Mouse (Mus musculus) left cerebral cortex, postnatal 36 days (tissue): ENCODE results near the gene Plekhg5. TPM values are rescaled to one million over a fixed set of nuclear protein-coding genes. Genes with fewer than 3 reads are reported as not detected.

Experiments
- DNase-seq, 2 experiments: peaks; one replicate each; pipeline ENCODE4 v3.0.0; 2021 to 2022; ENCODE audit warnings: low spot score in 2 of 2, mixed read lengths in 1 of 2
- intact Hi-C: fragments of 180-260 bp; cut with DNase I; formaldehyde crosslinking; loops from one replicate; pipeline ENCODE4 v1.15.1; 2025
- total RNA-seq, 2 experiments: library from RNA; stranded (reverse); gene quantifications; 2 replicates each; pipeline ENCODE4 v1.2.3; 2021

Gene Plekhg5
- total RNA-seq, 2 experiments from 2014 or later = 82.5 to 84.4 TPM

DNA sequence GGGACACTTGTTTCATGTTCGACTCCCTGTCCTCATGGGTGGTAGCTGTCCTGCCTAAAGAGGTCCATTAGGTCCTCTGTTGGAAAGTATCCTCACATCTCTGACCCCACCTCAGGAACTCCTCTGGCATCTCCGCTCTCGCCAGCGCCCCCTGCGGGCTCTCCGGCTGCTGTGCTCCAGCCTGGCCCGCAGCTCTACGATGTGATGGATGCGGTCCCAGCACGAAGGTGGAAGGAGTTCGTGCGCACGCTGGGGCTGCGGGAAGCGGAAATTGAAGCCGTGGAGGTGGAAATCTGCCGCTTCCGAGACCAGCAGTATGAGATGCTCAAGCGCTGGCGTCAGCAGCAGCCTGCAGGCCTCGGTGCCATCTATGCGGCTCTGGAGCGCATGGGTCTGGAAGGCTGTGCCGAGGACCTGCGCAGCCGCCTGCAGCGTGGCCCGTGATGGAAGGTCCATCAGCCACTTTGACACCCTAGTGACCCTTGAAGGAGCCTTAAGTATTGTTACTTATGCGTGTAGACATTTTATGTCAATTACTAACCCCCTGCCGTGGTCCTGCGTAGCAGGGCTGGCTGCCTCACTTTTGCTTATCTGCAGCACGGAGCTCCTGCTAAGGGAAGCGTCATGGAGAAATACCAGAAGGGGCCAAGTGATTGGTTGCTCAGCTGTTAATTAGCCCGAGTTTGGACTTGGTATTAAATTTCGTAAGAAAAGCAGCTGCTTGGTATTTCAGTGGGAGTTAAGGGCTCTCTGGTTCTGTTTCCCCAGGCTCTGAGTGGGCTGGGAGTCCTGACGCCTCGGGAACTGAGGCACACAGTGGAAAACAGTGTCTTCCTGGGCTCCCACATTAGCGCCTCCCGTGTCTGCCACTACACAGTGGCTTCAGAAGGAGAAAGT, 47.3 kb downstream of the Plekhg5 start:
- intact Hi-C loops = no loop called here
- DNase-seq = peak in 1 of 2 experiments; percentile 65

DNA sequence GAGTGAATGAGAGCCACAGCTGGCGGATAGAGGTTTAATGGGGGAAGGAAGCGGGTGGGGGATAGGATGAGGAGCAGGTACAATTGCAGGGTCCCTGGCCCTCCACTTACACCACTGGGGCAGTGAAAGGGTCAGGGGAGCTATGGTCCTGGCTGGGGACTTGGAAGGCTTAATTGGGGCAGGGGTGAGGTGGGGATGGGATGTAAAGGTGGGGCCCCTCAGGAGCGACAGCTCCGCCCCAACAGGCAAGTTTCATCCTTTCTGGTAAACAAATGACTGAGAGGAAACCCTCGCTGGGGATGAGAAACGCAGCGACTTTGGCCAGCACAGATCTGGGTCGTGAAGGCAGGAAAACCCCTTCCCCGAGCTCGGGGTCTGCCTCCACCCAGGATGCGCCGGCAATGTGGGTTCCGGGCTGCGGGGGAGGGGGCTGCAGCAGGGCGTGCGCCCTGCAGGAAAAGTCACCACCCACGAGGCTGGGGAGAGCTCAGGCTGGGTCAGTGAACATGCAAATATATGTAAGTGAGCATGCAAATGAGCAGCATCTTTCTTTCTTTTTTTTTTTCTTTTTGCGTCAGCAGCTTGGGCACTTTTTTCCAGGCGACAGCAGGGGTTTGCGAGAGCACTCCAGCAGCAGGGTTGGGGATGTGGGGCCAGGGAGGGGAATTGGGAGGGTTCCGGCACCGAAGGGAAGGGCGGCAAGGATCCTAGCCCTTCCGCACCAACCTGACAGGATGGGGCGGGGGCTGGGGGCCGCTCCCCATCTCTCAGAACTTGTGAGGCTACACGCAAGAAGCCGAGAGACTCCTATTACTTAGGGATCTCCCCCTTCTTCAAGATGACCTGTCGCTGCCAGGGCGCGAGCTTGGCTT, 48.2 kb downstream of the Plekhg5 start:
- intact Hi-C loops = no loop called here
- no peak for DNase-seq

DNA sequence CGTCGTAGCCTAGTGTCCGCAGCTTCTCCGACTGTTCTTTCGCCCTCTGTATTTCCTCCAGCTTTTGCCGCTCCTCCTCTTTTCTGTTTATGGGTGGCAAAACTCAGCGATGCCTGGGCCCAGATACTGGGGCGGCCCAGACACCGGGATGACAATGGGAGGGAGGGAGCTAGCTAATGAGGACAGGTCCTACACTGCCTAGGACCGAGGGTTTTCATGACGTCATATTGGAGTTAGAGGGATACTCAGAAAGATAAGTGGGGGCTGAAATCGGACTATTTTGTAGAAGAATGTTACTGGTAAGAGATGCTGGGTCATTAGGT, 48.8 kb downstream of the Plekhg5 start:
- intact Hi-C loops = no loop called here

DNA sequence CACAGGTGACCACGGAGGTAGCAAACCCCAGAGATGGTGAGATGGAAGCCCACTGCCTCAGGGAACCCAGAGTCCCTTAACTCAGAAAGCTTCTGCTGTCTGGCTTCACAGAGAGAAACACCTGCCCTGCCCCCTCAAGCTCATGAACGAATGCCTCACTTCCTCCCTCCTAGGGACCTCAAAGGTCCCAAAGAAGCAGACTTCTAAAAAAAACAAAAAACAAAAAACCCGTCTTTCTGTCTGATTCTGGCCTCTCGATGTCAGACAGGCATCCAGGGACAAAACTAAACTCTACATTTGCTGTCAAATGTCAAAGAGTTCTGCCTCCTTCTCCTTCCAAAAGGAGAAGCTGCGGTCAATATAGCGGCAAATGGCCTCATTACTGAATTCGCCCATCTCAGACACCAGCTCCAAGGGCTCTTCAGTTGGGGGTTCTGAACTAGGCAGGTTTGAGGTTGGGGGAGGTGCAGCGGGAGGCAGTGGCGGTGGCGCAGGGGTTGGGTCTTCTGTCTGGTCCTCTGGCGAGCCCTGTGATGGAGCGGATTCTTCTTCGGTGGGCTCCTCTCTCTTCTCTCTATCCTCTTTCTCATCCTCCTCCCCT, 52.2 kb downstream of the Plekhg5 start:
- intact Hi-C loops = no loop called here
- DNase-seq = no peak

More for the DNA sequence above, 48.8 kb downstream of the Plekhg5 start:
- no peak for DNase-seq

GRCm38 (mm10) chr4:152125161-152126025, 53.1 kb downstream of the Plekhg5 start:
- DNase-seq = no peak
- intact Hi-C loops = no loop called here

DNA sequence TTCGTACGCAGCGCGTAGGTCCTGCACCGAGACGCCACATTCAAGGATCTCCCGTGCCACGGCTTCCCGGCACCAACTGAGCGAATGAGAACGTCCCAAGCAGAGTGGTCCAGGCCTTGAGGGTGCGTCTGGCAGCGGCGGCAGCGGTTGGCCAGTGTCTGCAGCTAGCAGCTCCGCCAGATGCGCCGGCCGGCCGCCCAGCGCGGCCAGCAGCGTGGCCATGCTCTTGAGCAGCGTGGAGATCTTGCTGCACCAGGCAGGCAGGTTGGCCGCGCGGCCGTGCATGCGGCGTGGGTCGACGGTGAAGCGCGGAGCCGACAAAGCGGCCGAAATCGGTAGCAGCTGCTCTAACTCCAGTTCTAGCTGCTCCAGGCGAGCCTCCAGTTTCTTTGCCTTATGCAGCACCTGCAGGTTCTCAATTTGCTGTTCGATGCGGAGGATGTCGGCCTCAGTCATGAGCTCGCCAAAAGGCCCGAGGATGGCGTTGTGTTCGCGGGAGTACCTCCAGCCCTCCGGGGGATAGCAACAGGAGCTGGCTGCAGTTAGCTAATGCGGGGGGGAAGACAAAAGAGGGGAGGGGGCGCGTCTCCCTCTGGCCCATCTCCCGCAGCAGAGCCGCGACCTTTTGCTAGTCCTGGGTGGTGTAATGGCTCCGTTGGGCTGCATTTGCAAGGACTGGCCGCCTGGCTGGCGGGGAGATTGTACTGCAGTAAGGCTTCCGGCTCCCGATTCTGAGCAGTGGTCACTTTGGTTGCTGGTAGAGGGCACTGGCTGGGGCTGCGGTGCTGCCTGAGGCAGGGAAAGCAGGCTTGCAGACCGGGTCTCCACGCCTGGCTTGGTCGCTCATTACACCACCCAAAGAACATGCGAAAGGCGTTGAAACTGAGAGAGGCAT, 54.0 kb downstream of the Plekhg5 start:
- DNase-seq = no peak
- intact Hi-C loops = no loop called here

DNA sequence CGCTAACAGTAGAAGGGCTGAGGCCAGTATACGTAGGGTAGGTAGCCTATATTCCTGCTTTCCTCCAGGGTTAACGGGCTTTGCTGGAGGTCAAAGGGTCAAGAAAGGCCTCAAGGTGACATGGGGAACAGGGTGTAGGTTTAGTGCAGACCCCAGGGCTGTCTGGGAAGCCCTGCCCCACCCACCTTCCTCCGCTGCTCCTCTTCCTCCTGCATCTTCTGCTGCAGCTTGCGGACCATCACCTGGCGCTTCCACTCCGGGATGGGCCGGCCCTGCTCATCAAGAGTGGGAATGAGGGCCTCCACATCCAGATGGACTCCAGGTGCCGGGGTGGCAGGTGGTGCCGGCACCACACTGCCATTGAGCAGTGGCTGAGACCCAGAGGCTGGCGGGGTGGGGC, 55.6 kb downstream of the Plekhg5 start:
- no peak for DNase-seq
- intact Hi-C loops = no loop called here

- intact Hi-C loops = no loop called here
- DNase-seq = no peak
Observed at GRCm38 (mm10) chr4:152128784-152129183, 56.5 kb downstream of the Plekhg5 start.

GRCm38 (mm10) chr4:152129395-152129930, 57.2 kb downstream of the Plekhg5 start:
- no peak for DNase-seq
- intact Hi-C loops = no loop called here

DNA sequence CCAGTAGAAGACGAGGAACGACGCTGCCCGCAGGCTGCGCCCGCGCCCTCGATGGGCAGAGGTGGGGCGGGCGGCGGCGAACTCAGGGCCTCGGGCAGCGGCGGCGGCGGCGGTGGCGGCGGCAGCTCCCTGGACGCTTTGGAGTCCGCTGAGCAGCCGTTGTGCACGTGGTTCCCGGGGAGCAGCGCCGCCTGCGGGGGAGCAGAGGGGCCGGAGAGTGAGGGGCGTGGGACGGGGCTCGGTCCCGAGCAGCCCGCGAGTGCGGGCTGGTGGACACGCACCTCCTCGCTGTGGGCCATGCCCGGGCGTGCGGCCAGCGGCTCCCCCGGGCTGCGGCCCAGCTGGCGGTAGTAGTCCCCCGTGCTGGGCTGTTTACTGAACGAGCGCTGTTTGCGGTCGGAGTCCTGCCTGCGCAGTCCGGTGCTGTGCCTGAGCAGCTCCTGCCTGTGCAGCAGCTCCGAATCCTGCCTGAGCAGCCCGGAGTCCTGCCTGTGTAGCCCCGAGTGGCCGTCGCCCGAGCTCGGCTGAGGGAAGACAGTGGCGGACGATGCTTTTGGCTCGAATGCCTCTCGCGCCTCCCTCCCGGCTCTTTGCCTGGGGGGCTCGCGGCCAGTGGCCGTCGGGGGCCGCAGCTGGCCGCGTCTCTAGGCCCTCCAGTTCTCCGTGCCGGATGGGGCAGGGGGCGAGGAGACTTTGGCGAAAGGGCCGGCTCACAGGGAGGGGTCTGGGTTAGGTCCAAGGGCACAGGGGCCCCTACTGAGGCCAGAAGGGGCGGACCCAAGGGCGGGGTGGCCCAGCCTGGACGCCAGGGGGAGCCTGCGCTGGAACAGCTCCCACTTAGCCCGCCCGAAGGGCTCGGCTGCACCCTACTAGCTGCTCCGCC, 58.7 kb downstream of the Plekhg5 start:
- intact Hi-C loops = no loop called here
- DNase-seq = no peak

DNA sequence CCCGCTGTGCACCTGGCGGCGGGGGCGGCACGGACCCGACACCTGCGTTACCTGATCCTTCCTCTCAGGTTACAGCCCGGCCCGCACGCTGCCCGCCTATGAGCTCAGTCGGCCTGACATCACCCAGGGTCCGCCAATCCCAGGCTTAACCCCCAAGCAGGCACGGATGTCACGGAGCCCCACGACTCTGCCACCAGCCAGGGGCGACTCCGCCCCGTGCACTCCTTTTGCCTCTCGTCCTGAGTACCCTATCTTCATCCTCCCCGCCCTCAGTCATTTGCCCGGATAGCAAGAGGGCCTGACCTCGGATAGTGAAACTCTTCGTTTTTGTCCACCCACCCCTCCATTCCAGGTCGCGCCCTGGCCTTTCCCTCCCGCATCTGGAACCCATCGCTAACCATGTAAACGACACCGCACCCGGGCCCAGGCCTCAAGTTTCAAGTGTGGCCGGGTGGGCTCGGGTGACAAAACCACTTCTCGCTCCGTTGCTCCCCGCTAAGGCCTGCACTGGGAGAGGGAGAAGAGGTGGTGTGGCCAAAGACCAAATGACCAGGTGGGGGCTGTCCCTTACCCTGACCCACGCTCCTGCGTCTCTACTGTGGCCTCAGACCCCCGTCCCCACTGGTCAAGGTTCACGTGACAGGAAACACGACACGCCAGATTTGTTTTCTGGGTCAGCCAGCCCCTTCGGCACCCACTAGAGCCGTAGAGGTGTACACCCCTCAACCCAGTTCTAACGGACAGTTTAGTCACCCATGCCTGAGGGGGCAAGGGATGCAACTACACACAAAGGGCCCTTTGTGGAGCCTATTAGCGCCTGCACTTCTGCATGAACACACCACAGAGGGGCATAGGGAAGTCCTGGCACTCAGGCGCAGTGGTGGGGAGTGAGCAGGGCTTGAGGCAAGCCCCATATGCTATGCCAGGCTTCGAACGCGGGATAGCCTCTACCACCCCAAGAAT, 59.8 kb downstream of the Plekhg5 start:
- DNase-seq = no peak
- intact Hi-C loops = no loop called here

- intact Hi-C loops = no loop called here
- DNase-seq = no peak
Observed at GRCm38 (mm10) chr4:152132772-152133169, 60.5 kb downstream of the Plekhg5 start.

DNA sequence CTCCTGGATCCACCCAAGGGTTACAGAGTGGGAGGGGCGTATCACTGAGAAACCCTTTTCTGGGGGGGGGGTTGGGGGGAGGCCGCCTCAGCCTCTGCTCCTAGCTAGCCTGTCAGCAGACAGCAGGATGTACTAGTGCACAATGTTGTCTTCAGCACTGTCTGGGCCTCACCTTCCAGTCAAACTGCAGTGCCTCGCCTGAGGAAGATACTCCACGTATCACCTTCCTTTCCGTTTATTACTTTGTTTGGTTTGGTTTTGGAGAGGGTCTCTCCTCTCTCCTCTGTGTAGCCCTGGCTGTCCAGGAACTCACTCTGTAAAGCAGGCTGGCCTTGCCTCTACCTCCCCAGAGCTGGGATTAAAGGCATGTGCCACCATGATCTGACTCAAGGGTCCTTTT, 60.9 kb downstream of the Plekhg5 start:
- intact Hi-C loops = no loop called here
- DNase-seq = no peak

DNA sequence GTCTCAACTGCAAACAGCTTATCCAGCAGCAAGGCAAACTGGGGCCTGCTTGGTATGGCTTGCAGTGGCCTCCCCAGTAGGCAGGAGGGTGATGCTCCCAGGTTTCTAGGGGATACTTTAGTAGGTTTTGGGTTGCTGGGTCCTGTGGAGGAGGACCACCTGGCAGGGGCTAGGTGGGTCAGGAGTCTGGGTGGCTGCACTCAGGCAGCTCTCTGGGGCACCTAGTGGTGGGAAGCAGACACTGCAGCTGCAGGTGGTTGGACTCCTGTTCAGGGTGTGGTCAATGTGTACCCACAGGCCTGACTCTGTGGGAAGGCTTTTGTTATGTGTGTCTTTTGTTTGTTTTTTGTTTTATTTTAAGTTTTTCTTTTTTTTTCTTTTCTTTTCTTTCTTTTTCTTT, 62.2 kb downstream of the Plekhg5 start:
- DNase-seq = no peak
- intact Hi-C loops = no loop called here

GRCm38 (mm10) chr4:152135363-152135762, 63.1 kb downstream of the Plekhg5 start:
- no peak for DNase-seq
- intact Hi-C loops = no loop called here
